Mouse (Mus musculus): ENCODE measurements around the gene Nfib. TPM values are rescaled to one million over a fixed set of nuclear protein-coding genes. Genes with fewer than 3 reads are reported as not detected.

Nfib gene
- polyA plus RNA-seq, 1 experiment from 2014 or later, result 164 TPM

GRCm38 (mm10) chr4:82695760-82696501, 9.6 kb downstream of the Nfib start:
- ATAC-seq, result no peak
- Histone ChIP-seq H3K4me3 (ENCODE audit: low read depth, low read length) (no peak overlapping the region), H3K4me2 (ENCODE audit: low read length) (no peak overlapping the region), H3K27me3 (replicated peaks; ENCODE audit: control insufficient read depth, insufficient read depth, low read length) (no peaks in the 10 kb centered on the region), H3K4me1 (ENCODE audit: control insufficient read depth, insufficient read depth, low read length) (peaks cover 16% of the 10 kb centered on the region), H3K9me3 (replicated peaks; ENCODE audit: control insufficient read depth, low read length) (no peaks in the 10 kb centered on the region), H3K9ac (ENCODE audit: low read length) (no peak overlapping the region), H3K36me3 (ENCODE audit: control insufficient read depth, insufficient read depth, low read length) (no peaks in the 10 kb centered on the region), H3K27ac (ENCODE audit: low read depth, low read length) (no peak overlapping the region)
- DNase-seq (ENCODE audit: low spot score), result no peak
- WGBS, result 80% methylated on average over 5 of the region's 5 CpGs

DNA sequence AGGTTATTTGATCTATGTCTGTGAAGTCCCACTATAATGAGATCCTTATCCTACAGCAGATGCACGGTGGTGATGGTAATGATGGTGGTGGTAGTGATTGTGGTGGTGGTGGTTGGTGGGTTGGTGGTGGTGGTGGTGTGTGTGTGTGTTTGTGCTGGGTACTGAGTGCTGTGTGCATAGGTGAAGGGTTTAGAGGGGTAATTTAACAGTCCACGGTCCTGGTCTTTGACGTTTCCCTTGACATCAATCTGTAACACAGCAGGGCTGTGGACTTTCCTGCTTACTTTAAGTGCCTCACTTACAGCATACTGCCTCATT, 13.6 kb downstream of the Nfib start:
- ATAC-seq (no peak), DNase-seq (ENCODE audit: low spot score) (no peak)
- no peak overlapping the region for H3K9ac ChIP-seq (ENCODE audit: low read length)
- peaks cover 23% of the 10 kb centered on the region for H3K4me1 ChIP-seq (ENCODE audit: control insufficient read depth, insufficient read depth, low read length)
- H3K27ac ChIP-seq (ENCODE audit: low read depth, low read length), result peak overlapping the region; percentile 82
- no peaks in the 10 kb centered on the region for H3K9me3 ChIP-seq (replicated peaks; ENCODE audit: control insufficient read depth, low read length)
- WGBS, result 56% methylated on average over 3 of the region's 3 CpGs
- no peaks in the 10 kb centered on the region for H3K36me3 ChIP-seq (ENCODE audit: control insufficient read depth, insufficient read depth, low read length)
- no peaks in the 10 kb centered on the region for H3K27me3 ChIP-seq (replicated peaks; ENCODE audit: control insufficient read depth, insufficient read depth, low read length)
- no peak overlapping the region for H3K4me2 ChIP-seq (ENCODE audit: low read length)
- no peak overlapping the region for H3K4me3 ChIP-seq (ENCODE audit: low read depth, low read length)

DNA sequence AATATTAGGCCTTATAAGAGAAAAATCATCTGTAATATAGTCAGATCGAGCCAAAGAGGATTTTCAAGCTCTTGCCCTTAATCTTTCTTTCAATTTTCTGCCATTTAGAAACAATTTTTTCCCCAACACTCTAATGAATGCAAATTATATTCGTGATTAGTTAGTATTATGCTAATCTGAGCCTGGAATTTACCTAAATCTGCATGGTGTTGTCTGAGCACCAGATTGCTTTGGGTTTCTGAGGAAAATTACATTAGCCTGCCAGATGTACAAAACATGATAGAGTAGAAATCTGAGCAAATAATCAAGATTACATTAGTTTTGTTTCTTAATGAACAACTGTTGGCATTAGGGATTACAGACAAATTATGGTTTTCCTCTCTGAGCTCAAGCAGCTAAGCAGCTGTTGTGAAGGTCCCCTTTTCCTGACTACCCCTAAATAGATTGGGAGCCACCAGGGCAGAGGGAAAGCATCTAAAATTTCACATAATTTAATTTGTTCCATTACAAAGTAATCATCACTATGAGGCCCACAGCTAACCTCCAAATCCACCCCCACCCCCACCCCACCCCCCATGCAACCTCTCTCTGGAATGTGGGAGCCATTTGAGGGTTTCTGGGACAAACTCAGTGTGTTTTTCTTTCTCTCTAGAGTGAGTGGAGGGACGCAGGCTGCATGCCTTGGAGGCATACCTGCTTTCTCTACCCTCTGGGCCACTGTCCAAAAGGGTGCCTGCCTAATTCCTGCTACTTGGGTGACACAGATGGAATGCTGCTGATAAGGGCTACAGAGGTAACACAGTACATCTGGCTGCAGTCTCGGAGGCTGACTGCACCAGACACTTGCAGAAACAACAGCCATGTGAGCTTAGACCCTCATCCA, 14.2 kb downstream of the Nfib start:
- H3K9me3 ChIP-seq (replicated peaks; ENCODE audit: control insufficient read depth, low read length), result no peaks in the 10 kb centered on the region
- H3K4me1 ChIP-seq (ENCODE audit: control insufficient read depth, insufficient read depth, low read length), result peaks cover 23% of the 10 kb centered on the region
- ATAC-seq, result peak; percentile 82
- H3K27ac ChIP-seq (ENCODE audit: low read depth, low read length), result peak overlapping the region; percentile 82
- no peak overlapping the region for H3K4me3 ChIP-seq (ENCODE audit: low read depth, low read length)
- H3K4me2 ChIP-seq (ENCODE audit: low read length), result no peak overlapping the region
- peak; percentile 87 for DNase-seq (ENCODE audit: low spot score)
- no peaks in the 10 kb centered on the region for H3K27me3 ChIP-seq (replicated peaks; ENCODE audit: control insufficient read depth, insufficient read depth, low read length)
- no peaks in the 10 kb centered on the region for H3K36me3 ChIP-seq (ENCODE audit: control insufficient read depth, insufficient read depth, low read length)
- 19% methylated on average over 4 of the region's 4 CpGs for WGBS
- H3K9ac ChIP-seq (ENCODE audit: low read length), result no peak overlapping the region

GRCm38 (mm10) chr4:82690267-82690666, 15.3 kb downstream of the Nfib start:
- H3K4me2 ChIP-seq (ENCODE audit: low read length), result 0 out of 2 replicates have a peak overlapping the region, but pooled peaks have one; percentile 9
- H3K9ac ChIP-seq (ENCODE audit: low read length), result no peak overlapping the region
- H3K36me3 ChIP-seq (ENCODE audit: control insufficient read depth, insufficient read depth, low read length), result no peaks in the 10 kb centered on the region
- H3K4me1 ChIP-seq (ENCODE audit: control insufficient read depth, insufficient read depth, low read length), result peaks cover 23% of the 10 kb centered on the region
- H3K9me3 ChIP-seq (replicated peaks; ENCODE audit: control insufficient read depth, low read length), result no peaks in the 10 kb centered on the region
- DNase-seq (ENCODE audit: low spot score), result peak; percentile 96
- peak; percentile 91 for ATAC-seq
- WGBS, result 9% methylated on average over 7 of the region's 7 CpGs
- no peaks in the 10 kb centered on the region for H3K27me3 ChIP-seq (replicated peaks; ENCODE audit: control insufficient read depth, insufficient read depth, low read length)
- H3K27ac ChIP-seq (ENCODE audit: low read depth, low read length), result peak overlapping the region; percentile 82
- H3K4me3 ChIP-seq (ENCODE audit: low read depth, low read length), result no peak overlapping the region

DNA sequence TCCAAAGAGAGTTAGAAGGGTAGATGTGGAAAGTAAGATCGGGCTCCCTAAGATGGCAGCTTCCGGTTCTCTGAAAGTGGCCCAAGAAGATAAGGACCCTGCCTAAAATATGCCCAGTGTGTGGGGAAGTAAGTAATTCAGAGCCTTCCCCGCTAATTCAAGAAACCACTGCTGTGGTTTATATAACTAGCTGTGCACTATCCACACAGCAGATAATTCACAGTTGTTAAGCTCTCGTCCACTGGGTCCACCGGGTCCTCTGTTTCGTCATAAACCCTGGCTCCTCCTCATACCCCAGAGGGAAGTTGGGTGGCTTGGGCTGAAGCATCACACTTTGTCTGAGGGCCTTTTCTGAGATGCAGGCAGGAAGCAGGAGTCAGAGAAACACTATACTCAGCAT, 19.5 kb downstream of the Nfib start:
- peaks cover 7% of the 10 kb centered on the region for H3K4me1 ChIP-seq (ENCODE audit: control insufficient read depth, insufficient read depth, low read length)

DNA sequence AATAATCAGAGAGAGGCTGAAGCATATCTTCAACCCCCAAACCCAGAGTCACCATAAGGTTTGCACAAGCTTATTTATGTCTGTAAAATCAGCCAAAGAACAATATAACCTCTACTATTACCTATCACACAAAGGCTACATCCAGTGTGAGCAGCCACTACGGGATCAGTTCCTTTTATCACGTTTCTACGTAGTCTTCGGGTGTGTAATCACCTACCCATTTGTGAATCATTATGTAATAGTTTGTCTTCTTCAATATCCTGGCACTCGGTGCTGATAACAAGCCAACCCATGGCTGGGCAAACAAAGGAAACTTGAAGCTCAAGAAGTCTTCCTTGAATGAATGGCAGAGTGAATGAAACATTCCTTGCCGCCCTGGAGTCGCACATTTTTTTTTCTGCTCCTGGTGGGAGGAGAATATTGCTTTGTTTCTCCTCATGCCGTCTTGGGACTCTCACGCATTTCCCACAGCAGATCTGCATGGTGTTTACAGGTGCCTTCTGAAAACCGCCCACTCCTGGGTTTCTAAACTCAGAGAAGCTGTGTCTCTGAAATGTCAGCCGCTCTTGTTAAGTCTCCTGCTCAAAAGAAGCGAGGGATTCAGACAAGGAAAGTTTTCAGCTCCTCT, 21.3 kb downstream of the Nfib start:
- H3K9ac ChIP-seq (ENCODE audit: low read length), result no peak overlapping the region
- DNase-seq (ENCODE audit: low spot score) (peak; percentile 27), ATAC-seq (no peak)
- no peaks in the 10 kb centered on the region for H3K27me3 ChIP-seq (replicated peaks; ENCODE audit: control insufficient read depth, insufficient read depth, low read length)
- H3K4me1 ChIP-seq (ENCODE audit: control insufficient read depth, insufficient read depth, low read length), result no peaks in the 10 kb centered on the region
- H3K36me3 ChIP-seq (ENCODE audit: control insufficient read depth, insufficient read depth, low read length), result no peaks in the 10 kb centered on the region
- no peak overlapping the region for H3K4me2 ChIP-seq (ENCODE audit: low read length)
- 52% methylated on average over 12 of the region's 12 CpGs for WGBS
- no peak overlapping the region for H3K27ac ChIP-seq (ENCODE audit: low read depth, low read length)
- H3K9me3 ChIP-seq (replicated peaks; ENCODE audit: control insufficient read depth, low read length), result no peaks in the 10 kb centered on the region
- no peak overlapping the region for H3K4me3 ChIP-seq (ENCODE audit: low read depth, low read length)

More for the DNA sequence above, 19.5 kb downstream of the Nfib start:
- ATAC-seq (no peak), DNase-seq (ENCODE audit: low spot score) (no peak)
- 94% methylated on average over 6 of the region's 6 CpGs for WGBS
- Histone ChIP-seq H3K9me3 (replicated peaks; ENCODE audit: control insufficient read depth, low read length) (no peaks in the 10 kb centered on the region), H3K4me3 (ENCODE audit: low read depth, low read length) (no peak overlapping the region), H3K36me3 (ENCODE audit: control insufficient read depth, insufficient read depth, low read length) (no peaks in the 10 kb centered on the region), H3K9ac (ENCODE audit: low read length) (no peak overlapping the region), H3K27ac (ENCODE audit: low read depth, low read length) (no peak overlapping the region), H3K4me2 (ENCODE audit: low read length) (no peak overlapping the region), H3K27me3 (replicated peaks; ENCODE audit: control insufficient read depth, insufficient read depth, low read length) (no peaks in the 10 kb centered on the region)

GRCm38 (mm10) chr4:82683583-82683982, 22.0 kb downstream of the Nfib start:
- DNase-seq (ENCODE audit: low spot score) (no peak), ATAC-seq (no peak)
- no peak overlapping the region for H3K4me3 ChIP-seq (ENCODE audit: low read depth, low read length)
- WGBS, result 95% methylated on average over 6 of the region's 6 CpGs
- H3K4me2 ChIP-seq (ENCODE audit: low read length), result no peak overlapping the region
- H3K4me1 ChIP-seq (ENCODE audit: control insufficient read depth, insufficient read depth, low read length), result no peaks in the 10 kb centered on the region
- H3K27ac ChIP-seq (ENCODE audit: low read depth, low read length), result no peak overlapping the region
- no peaks in the 10 kb centered on the region for H3K9me3 ChIP-seq (replicated peaks; ENCODE audit: control insufficient read depth, low read length)
- no peaks in the 10 kb centered on the region for H3K36me3 ChIP-seq (ENCODE audit: control insufficient read depth, insufficient read depth, low read length)
- H3K9ac ChIP-seq (ENCODE audit: low read length), result no peak overlapping the region
- H3K27me3 ChIP-seq (replicated peaks; ENCODE audit: control insufficient read depth, insufficient read depth, low read length), result no peaks in the 10 kb centered on the region

DNA sequence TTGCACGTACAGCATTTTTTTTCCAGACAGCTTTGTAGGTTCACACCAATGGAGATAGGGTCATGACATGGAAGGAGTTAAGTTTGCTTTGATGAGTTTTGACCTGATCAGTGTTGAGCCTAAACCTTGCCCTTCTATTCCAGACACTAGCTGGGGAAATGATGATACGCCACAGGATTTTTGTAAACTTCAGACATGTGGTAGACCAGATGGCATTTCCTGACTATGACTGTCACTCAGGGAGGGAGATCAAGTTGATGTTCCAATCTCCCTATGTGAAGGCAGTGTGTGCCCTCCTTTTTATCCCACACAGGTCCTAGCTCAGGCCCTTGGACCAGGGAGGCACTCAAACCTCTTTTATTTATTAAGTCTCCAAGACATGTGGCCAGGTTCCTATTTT, 29.4 kb downstream of the Nfib start:
- H3K27me3 ChIP-seq (replicated peaks; ENCODE audit: control insufficient read depth, insufficient read depth, low read length), result no peaks in the 10 kb centered on the region
- no peak overlapping the region for H3K4me3 ChIP-seq (ENCODE audit: low read depth, low read length)
- H3K27ac ChIP-seq (ENCODE audit: low read depth, low read length), result no peak overlapping the region
- no peaks in the 10 kb centered on the region for H3K36me3 ChIP-seq (ENCODE audit: control insufficient read depth, insufficient read depth, low read length)
- H3K4me2 ChIP-seq (ENCODE audit: low read length), result no peak overlapping the region
- H3K9ac ChIP-seq (ENCODE audit: low read length), result no peak overlapping the region
- WGBS, result 82% methylated on average over 2 of the region's 2 CpGs
- no peak for ATAC-seq
- peak; percentile 36 for DNase-seq (ENCODE audit: low spot score)
- 0 out of 2 replicates have a peak, but pooled peaks cover 3% of the 10 kb centered on the region for H3K4me1 ChIP-seq (ENCODE audit: control insufficient read depth, insufficient read depth, low read length)
- H3K9me3 ChIP-seq (replicated peaks; ENCODE audit: control insufficient read depth, low read length), result no peaks in the 10 kb centered on the region

Data from forebrain, embryonic 14.5 days (tissue).